Mouse (Mus musculus) right cerebral cortex, adult 2 months (tissue): Measurements from ENCODE around the gene Tmem184a.

Experiments
- DNase-seq, 2 experiments: peaks; one replicate each; pipeline ENCODE4 v3.0.0; 2021 to 2022; ENCODE audit warnings: low spot score in 2 of 2

Tmem184a gene

GRCm38 (mm10) chr5:139793338-139794089, 26.2 kb downstream of the Tmem184a start:
- DNase-seq, result no peak

GRCm38 (mm10) chr5:139792966-139793337, 26.8 kb downstream of the Tmem184a start:
- no peak for DNase-seq

DNA sequence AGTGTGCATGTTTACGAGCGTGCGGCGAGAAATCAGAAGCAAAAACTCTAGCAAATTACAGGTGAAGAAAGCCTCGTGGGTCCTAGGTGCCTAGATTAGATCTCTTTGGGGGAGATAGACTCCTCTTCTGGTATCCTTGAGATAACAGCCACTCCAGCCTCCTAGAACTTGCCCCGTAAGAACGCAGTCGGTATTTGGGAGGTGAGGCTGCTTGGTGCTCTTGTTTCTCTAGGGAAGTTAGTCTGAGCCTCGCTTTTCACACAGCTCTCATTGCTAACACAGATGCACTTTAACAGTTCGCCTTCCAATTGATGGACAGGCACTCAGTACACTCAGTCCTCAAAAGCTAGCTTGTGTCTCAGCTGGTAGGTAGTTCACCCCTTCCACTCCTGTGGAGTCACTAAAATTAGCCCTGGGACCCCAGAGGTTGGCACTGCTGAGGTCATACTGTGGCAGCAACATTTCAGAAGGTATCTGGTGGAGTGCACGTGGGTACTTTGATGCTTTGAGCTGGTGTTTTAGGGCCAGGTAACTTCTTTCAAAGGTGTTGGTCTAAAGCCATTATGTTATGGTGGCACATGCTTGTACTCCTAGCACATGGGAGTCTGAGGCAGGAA, 27.4 kb downstream of the Tmem184a start:
- no peak for DNase-seq

GRCm38 (mm10) chr5:139791227-139792158, 28.2 kb downstream of the Tmem184a start, which contains the start of gene Mafk:
Gene Mafk (plus strand): TSS chr5:139791513.
- peak; percentile 91 to 92 for DNase-seq

DNA sequence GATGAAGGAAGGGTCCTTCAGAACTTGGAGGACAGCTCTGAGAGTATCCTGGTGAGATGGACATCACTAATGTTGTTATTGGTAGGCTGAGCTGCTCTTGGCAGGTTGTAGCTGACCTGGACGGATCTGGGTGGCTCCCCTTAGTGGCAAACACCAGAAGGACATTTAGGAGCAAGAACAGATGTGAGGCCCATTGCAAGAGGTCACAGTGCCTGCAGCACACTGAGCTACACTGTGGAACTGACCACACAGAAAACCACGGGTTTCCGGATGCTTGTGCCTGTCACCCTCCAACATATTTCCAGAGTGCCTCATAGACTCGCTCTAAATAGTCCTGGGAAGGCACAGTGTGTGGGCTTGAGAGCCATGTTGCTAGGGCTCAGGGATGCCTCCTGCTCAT, 30.3 kb downstream of the Tmem184a start:
- DNase-seq, result no peak

GRCm38 (mm10) chr5:139781406-139781805, 38.3 kb downstream of the Tmem184a start:
- no peak for DNase-seq

GRCm38 (mm10) chr5:139776966-139777365, 42.8 kb downstream of the Tmem184a start:
- DNase-seq, result no peak

GRCm38 (mm10) chr5:139775216-139775926, 44.3 kb downstream of the Tmem184a start, which contains the start of gene Ints1:
Gene Ints1 (minus strand): TSS chr5:139775674.
- DNase-seq, result peak; percentile 98 to 99

GRCm38 (mm10) chr5:139768216-139768615, 51.5 kb downstream of the Tmem184a start:
- DNase-seq, result no peak

- DNase-seq, result no peak
These were observed 55.4 kb downstream of the Tmem184a start for GRCm38 (mm10) chr5:139764296-139764695.

DNA sequence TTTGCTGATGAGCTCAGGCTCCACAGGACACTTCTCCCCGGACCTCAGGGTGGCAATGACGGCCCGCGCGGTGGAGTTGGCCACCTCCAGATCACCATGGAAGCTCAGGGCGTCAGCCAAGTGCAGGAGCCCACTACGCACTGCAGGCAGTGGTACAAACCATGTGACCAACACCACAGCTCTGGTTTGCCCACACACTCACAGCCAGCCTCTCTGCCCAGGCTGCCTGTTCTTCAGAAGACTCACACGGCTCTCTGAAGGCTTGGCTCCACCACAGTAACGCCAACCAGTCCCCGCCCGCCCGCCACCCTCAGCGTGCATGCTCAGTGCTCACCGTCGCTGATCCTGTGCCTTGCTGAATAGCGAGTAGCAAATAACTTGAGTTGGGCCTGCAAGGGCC, 61.6 kb downstream of the Tmem184a start:
- DNase-seq, result peak; percentile 73 to 77

GRCm38 (mm10) chr5:139756586-139756985, 63.1 kb downstream of the Tmem184a start:
- DNase-seq, result no peak

GRCm38 (mm10) chr5:139756135-139756534, 63.6 kb downstream of the Tmem184a start:
- DNase-seq, result no peak

DNA sequence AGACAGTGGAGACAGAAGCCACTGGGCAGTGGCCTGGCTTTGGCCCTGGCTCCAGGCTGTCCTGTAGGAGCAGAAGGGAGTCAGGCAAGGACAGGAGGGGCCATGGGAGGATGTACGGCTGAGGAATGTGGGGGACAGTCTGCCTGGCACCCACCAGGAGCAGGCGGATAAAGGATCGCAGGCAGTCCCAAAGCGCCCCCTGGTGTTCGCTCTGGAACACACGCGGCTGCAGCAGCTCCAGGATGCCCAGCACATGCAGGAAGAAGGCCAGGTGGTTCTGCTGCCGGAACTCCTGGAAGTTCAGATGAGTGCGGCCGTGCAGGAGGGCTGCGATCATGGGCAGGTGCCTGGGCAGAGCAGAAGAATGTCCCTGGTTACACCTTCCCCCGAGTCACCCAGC, 65.0 kb downstream of the Tmem184a start:
- DNase-seq, result peak; percentile 56 to 64
